Mouse (Mus musculus) kidney, postnatal 14 days (tissue): Measurements from ENCODE around the gene Cacng5.

Experiments
- DNase-seq: peaks from one replicate; pipeline ENCODE4 v3.0.0; 2022; ENCODE audit warnings: mixed read lengths

The Cacng5 gene

DNA sequence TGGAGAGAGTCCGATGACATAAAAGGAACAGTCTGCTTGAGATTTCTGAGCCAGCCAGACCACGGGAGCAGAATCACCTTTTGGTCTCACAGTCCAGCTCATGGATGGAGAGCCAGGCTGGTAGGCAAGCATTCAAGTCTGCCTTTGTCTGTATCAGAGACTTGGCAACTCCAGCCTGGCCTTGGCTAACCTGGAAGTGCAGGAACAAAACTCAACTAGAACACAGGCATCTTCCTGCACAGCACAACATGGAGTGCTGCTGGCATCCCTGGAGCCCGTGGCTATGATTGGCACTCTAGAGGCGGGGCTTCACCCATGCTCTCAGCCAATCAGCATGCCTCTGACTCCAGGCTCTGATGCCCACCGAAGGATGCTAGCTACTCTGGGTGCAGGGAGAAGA lies 38.0 kb downstream of the Cacng5 start:
- no peak for DNase-seq

DNA sequence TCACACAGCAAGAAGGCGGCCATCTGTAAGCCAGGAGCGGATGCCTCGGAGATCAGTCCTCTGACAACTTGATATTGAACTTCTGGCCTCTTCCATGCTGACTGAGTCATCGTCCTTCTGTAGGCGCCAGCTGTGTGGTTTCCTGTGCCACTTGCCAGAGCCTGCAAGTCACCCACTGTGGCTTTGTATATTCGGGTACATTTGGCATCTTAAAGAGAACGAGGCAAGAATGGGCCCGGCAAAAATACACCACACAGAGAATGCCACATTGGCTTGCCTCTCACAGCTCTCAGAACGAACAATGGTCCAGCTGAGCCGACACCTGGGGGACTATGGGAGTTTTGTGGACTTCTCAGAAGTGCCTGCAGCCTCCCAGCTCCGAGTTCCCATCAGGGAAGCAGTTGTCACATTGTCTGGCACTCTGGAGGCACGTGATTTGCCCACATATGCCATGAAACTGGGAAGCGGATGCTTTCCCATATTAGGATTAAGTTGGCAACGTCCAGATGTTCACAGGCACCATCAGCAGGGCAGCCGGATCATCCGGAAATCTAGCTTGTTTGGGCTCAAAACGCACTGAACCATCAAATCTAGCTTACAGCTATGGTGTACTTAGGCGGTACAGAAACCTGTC lies 38.9 kb downstream of the Cacng5 start:
- no peak for DNase-seq

DNA sequence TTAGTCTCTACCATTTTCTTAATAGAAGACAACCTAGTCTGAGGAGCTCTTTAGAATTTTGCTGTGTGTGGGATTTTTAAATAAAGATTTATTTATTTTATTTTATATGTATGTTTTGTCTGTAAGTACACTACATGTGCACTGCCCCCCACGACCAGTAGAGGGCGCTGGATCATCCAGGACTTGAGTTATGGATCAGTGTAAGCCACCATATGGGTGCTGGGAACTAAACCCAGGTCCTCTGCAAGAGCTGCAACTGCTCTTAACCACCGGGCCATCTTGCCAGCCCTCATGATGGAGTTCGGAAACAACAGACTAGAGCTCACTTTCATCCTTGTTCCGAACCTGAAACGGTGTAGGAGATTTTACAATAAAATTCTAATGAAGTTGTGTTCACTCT lies 42.1 kb downstream of the Cacng5 start:
- DNase-seq, result no peak

DNA sequence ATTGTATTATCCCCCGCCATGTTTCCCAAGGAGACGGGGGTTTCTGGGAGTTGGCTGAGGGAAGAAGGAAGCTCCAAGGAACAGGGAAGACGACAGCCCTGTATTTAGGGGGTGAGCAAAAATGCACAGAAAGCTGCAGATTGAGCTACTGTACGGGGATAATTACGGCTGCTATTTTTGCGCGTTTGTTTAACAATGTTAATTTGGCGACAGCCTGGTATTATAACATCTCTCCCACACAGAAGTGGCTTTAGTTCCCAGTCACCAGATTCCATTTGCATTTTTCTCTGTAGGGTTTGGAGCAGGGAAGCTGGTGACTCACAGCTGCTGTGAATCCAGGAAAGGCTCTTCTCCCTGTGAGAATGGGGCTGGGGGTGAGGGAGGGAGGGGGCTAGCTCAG lies 47.3 kb downstream of the Cacng5 start:
- DNase-seq, result peak; percentile 13

DNA sequence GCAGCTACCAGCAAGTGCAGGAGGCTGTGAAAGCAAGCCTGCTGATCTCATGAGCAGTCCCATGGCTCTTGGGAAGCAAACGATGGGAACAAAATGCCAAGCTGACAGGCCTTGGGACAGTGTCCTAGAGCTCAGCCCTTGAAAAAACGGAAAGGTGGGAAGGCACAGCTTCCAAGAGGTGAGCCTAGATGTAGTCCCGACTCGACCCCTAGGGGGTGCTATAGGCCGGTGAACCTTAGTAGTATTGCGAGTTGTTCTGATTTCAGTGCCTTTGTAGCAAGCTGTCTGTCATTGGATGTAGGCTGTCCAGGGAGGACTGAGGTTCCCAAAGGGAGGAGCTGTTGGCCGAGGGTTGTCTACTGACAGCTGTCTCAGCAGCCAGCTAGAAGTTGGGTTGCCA lies 49.7 kb downstream of the Cacng5 start:
- DNase-seq, result peak; percentile 70

DNA sequence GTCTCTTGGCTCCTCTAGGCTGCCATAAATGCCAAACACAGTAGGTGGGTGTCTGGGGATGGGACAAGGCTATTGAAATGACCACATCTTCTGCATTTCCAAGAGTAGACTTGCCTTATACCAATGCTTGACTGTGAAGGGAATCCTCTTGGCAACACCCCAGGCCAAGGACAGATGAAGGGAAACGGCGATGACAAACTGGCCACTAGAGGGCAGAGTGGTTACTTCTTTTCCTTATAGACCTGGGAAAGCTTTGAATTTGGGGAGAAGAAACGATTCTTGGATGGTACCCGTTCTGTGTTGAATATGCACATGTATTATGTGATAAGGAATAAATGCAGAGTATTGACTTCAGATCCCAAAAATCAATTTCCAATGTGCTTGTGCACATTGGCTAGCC lies 50.8 kb downstream of the Cacng5 start:
- DNase-seq, result peak; percentile 77

DNA sequence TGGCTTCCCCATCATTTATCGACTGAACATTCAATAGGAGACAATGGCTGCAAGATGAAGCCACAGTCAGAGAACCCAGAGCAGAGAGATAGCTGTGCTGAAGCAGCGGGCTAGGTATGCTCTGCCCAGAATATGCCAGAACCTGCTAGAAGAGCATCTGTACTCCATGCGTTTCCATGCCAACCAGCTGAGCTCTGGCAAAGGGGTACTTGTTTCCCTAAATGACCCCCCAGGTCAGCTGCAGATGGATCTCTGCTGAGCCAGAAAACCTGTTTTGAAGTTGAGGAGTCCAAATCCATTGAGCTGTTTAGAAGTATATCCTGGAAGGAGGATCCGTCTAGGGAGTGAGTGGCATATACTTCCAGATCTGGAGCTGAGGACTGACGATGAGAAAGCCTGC lies 53.1 kb downstream of the Cacng5 start:
- no peak for DNase-seq

DNA sequence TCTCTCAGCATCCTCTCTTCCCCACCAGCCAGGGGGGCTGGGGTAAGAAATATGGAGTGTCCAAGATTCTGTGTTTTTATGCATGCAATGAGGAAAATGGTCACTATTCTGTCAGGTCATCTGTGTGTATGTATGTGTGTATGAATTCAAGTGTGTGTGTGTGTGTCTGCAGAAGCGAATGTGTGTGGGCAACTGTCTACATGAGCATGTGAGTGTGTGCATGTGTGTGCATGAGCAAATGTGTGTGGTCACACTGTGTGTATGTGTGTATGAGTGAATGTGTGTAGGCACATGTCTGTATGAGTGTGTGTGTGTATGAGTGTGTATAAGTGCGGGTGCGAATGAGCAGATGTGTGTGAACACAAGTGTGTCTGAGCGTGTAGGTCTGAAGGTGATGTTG lies 55.0 kb downstream of the Cacng5 start:
- DNase-seq, result no peak

DNA sequence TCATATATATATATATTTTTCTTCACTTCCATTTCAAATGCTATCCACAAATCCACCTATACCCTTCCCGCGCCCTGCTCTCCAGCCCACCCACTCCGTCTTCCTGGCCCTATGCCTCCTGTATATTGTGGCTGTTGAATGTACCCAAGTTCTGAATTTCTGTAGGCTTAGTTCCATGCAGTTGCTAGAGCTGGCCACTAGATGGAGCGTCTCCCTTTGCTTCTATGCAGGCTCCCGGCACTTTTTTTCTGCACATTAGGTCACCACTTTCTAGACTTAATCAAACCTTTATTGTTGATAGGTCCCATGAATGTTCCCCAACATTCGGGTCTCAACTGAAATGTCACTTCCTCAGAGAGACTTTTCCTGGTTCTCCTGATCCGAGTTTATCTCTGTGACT lies 55.6 kb downstream of the Cacng5 start:
- DNase-seq, result peak; percentile 55

DNA sequence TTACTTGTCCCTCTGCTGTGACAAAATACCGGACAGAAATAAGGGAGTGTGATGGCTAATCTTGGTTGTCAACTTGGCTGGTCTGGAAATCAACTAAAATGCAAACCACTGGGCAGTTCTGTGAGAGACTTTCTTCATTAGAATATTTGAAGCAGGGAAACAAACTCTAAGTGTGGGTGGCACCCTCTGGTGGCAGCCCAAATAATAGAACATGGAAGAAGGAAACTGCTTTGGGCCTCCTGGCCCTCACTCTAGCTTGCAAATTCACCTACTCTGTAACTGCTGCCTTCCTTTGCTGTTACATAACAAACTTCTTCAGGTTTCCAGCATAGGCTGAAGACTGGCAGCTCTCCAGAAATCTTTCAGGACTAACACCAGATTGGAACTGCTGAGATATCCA lies 61.8 kb downstream of the Cacng5 start:
- DNase-seq, result peak; percentile 70

DNA sequence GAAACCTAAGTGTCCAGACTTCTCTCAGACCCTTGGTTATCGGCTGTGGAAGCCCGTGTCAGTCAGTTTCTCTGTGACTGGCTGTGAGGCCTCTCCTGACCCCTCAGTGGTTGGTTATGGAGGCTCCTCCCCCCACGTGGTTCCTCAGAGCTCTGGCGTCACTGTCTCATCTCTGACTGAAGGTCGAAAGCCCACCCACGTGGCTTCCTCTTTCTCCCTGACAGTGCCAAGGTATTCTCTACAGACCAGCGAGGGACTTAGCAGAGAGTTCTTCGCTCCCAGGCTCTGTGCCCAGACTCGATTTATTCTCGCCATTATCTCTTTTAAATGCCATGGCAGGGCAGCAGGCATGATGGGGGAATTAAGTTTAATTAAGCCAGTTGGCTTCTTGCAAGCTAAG lies 65.2 kb downstream of the Cacng5 start:
- no peak for DNase-seq

DNA sequence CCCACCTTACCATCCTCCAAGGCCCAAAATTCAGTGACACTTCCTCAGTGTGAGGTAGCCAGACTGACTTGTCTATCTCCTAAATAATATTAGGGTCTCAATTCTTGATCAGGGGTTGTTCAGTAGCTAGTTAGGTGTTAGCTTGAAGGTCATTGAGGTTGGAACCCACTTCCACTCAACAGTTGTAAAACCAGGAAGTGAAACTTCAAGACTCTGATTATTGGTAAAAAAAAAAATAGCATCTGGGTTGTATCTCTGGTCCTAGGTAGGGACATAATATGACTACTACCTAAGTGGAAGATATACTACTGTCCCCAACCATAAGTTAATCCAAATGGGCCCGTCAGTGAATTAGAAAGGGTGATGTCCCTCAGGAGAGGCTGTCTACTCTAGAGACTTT lies 70.7 kb downstream of the Cacng5 start:
- DNase-seq, result no peak

DNA sequence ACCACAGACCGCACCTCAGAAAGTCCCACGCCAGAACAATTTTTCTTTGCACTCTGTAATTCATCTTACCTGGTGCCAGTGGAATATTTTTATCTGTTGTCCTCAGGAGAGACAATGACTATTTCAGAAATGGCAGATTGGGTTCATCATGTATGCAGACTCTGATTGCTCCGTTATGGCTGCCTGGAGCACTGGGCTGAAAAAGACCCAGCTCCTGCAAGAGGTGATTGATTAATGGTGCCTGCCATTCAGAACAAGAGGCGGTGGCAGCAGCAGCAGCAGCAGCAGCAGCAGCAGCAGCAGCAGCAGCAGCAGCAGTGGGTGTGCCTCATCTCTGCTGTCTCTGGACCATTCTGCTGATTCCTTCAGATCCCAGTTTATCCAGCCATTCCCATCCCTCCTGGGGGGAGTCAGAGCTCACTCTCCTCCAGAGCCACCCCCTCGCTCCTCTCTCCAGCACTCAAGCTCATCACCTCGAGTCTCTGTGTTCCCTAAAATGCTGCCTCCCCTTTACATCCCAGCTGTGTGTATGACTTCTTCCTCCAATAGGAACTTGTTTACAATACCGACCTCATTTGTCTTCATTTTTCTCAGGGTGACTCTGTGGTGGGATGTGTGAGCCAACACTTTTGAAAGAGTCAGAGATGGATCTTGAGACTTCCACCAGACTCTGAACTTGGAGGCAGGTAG lies 81.4 kb downstream of the Cacng5 start:
- DNase-seq, result no peak
